Mouse (Mus musculus) limb, embryonic 14.5 days (tissue): ENCODE results near the gene Ppp1r13b. TPM values are rescaled to one million over a fixed set of nuclear protein-coding genes. Genes with fewer than 3 reads are reported as not detected.

Experiments
- ATAC-seq: fragments of 200-750 bp; cut with Nextera tagmentation; 2 replicates; pipeline ENCODE4 v1.8.0; 2017; ENCODE audit warnings: low read depth, moderate number of reproducible peaks, moderate TSS enrichment; ENCODE audit not compliant: low FRiP score
- DNase-seq: peaks from one replicate; pipeline ENCODE4 v3.0.0-alpha.2; 2015; ENCODE audit warnings: low spot score
- H3K27ac ChIP-seq: fragments of 300-500 bp; sonication (generic); replicated peaks from 2 replicates; pipeline ENCODE4 v1.5.1; 2014; ENCODE audit warnings: low read depth, mild to moderate bottlenecking, low read length, moderate library complexity, mixed read lengths
- H3K27me3 ChIP-seq: fragments of 300-500 bp; sonication (generic); 2 replicates; pipeline ENCODE4 v1.6.1; 2014; ENCODE audit warnings: low read length, mixed read lengths; ENCODE audit not compliant: control insufficient read depth, insufficient read depth
- H3K36me3 ChIP-seq: fragments of 300-500 bp; sonication (generic); 2 replicates; pipeline ENCODE4 v1.6.1; 2014; ENCODE audit warnings: mild to moderate bottlenecking, low read length, moderate library complexity, mixed read lengths; ENCODE audit not compliant: control insufficient read depth, insufficient read depth
- H3K4me1 ChIP-seq: fragments of 300-500 bp; sonication (generic); 2 replicates; pipeline ENCODE4 v1.6.1; 2014; ENCODE audit warnings: antibody characterized with exemption, low read length, mixed read lengths; ENCODE audit not compliant: control insufficient read depth, insufficient read depth
- H3K4me2 ChIP-seq: fragments of 300-500 bp; sonication (generic); replicated peaks from 2 replicates; pipeline ENCODE4 v1.6.1; 2014; ENCODE audit warnings: low read depth, mild to moderate bottlenecking, low read length, moderate library complexity; ENCODE audit not compliant: severe bottlenecking
- H3K4me3 ChIP-seq: fragments of 300-500 bp; sonication (generic); replicated peaks from 2 replicates; pipeline ENCODE4 v1.5.1; 2014; ENCODE audit warnings: low read length
- H3K9ac ChIP-seq: fragments of 300-500 bp; sonication (generic); 2 replicates; pipeline ENCODE4 v1.6.1; 2014; ENCODE audit warnings: mild to moderate bottlenecking, low read depth, low read length, moderate library complexity; ENCODE audit not compliant: severe bottlenecking
- H3K9me3 ChIP-seq: fragments of 300-500 bp; sonication (generic); 2 replicates; pipeline ENCODE4 v1.6.1; 2016; ENCODE audit warnings: low read length; ENCODE audit not compliant: control insufficient read depth
- POLR2A ChIP-seq: fragments of 200-500 bp; IDR thresholded peaks from 2 replicates; pipeline ENCODE4 v1.8.0; 2012; ENCODE audit warnings: inconsistent platforms, mild to moderate bottlenecking, moderate library complexity, borderline replicate concordance; ENCODE audit not compliant: insufficient read depth, insufficient read length; ENCODE audit errors: extremely low read depth
- WGBS: fragments of 180-500 bp; shearing (Covaris S2); extraction: QIAGEN DNeasy Blood & Tissue Kit; methylation state at CpG from one replicate; pipeline ENCODE4 v1.1.7; 2014; 5-methylcytosine and 5-hydroxymethylcytosine counted together
- polyA plus RNA-seq, 2 experiments: library from polyadenylated mRNA; depleted of rRNA in 1 of 2; stranded (reverse) in 1 of 2; unstranded in 1 of 2; fragments of >200 nt; fragmentation: Nextera tagmentation in 1 of 2; extraction: Ambion mirVana in 1 of 2; gene quantifications; 2 replicates each; pipeline versions ENCODE4 v1.2.1 to v1.2.3; 2012 to 2014

The Ppp1r13b gene
- polyA plus RNA-seq, 2 experiments, result 16.8 to 17.3 TPM

- H3K27me3 ChIP-seq, result no peaks in the 10 kb centered on the region
- H3K4me2 ChIP-seq, result no peak overlapping the region
- TF ChIP-seq POLR2A, result no peak
- H3K4me1 ChIP-seq, result no peaks in the 10 kb centered on the region
- H3K4me3 ChIP-seq, result no peak overlapping the region
- no peak for ATAC-seq
- H3K9ac ChIP-seq, result no peak overlapping the region
- no peaks in the 10 kb centered on the region for H3K9me3 ChIP-seq
- no peak for DNase-seq
- H3K36me3 ChIP-seq, result peaks cover 11% of the 10 kb centered on the region
- WGBS, result 77% methylated on average over 1 of the region's 1 CpGs
- no peak overlapping the region for H3K27ac ChIP-seq
Measured at GRCm38 (mm10) chr12:111874601-111875140, 33.2 kb downstream of the Ppp1r13b start.

- DNase-seq, result no peak
- 87% methylated on average over 5 of the region's 5 CpGs for WGBS
- Histone ChIP-seq H3K36me3 (peaks cover 19% of the 10 kb centered on the region), H3K9me3 (no peaks in the 10 kb centered on the region), H3K4me1 (no peaks in the 10 kb centered on the region), H3K9ac (no peak overlapping the region), H3K27me3 (no peaks in the 10 kb centered on the region), H3K4me3 (no peak overlapping the region), H3K4me2 (no peak overlapping the region), H3K27ac (no peak overlapping the region)
- no peak for ATAC-seq
- no peak for TF ChIP-seq POLR2A
Measured at GRCm38 (mm10) chr12:111872079-111872478, 35.8 kb downstream of the Ppp1r13b start.

- Histone ChIP-seq H3K9ac (no peak overlapping the region), H3K4me2 (no peak overlapping the region), H3K27me3 (no peaks in the 10 kb centered on the region), H3K9me3 (no peaks in the 10 kb centered on the region), H3K4me3 (no peak overlapping the region), H3K27ac (no peak overlapping the region), H3K36me3 (peaks cover 19% of the 10 kb centered on the region), H3K4me1 (no peaks in the 10 kb centered on the region)
- DNase-seq (no peak), ATAC-seq (no peak)
- no peak for TF ChIP-seq POLR2A
- WGBS, result 90% methylated on average over 7 of the region's 7 CpGs
Measured at GRCm38 (mm10) chr12:111870811-111871210, 37.1 kb downstream of the Ppp1r13b start.

GRCm38 (mm10) chr12:111869806-111870205 lies 38.1 kb downstream of the Ppp1r13b start:
- 89% methylated on average over 1 of the region's 1 CpGs for WGBS
- TF ChIP-seq POLR2A, result no peak
- DNase-seq, result no peak
- H3K4me3 ChIP-seq, result no peak overlapping the region
- no peaks in the 10 kb centered on the region for H3K9me3 ChIP-seq
- H3K27me3 ChIP-seq, result no peaks in the 10 kb centered on the region
- no peak overlapping the region for H3K9ac ChIP-seq
- H3K27ac ChIP-seq, result no peak overlapping the region
- ATAC-seq, result no peak
- H3K4me1 ChIP-seq, result no peaks in the 10 kb centered on the region
- peaks cover 24% of the 10 kb centered on the region for H3K36me3 ChIP-seq
- H3K4me2 ChIP-seq, result no peak overlapping the region

GRCm38 (mm10) chr12:111864206-111864824 lies 43.6 kb downstream of the Ppp1r13b start:
- Histone ChIP-seq H3K27ac (no peak overlapping the region), H3K36me3 (peaks cover 21% of the 10 kb centered on the region), H3K4me3 (no peak overlapping the region), H3K27me3 (no peaks in the 10 kb centered on the region), H3K4me1 (no peaks in the 10 kb centered on the region; the same call in 1 of the 2 replicates), H3K9me3 (no peaks in the 10 kb centered on the region), H3K9ac (no peak overlapping the region), H3K4me2 (no peak overlapping the region)
- ATAC-seq (no peak), DNase-seq (no peak)
- TF ChIP-seq POLR2A, result no peak
- 83% methylated on average over 4 of the region's 4 CpGs for WGBS
